Mouse (Mus musculus): Measurements from ENCODE around the gene Zfp146. TPM values are rescaled to one million over a fixed set of nuclear protein-coding genes. Genes with fewer than 3 reads are reported as not detected.

Zfp146 gene
- total and polyA plus RNA-seq, 2 experiments from 2014 or later: 10.2 to 40.6 TPM

DNA sequence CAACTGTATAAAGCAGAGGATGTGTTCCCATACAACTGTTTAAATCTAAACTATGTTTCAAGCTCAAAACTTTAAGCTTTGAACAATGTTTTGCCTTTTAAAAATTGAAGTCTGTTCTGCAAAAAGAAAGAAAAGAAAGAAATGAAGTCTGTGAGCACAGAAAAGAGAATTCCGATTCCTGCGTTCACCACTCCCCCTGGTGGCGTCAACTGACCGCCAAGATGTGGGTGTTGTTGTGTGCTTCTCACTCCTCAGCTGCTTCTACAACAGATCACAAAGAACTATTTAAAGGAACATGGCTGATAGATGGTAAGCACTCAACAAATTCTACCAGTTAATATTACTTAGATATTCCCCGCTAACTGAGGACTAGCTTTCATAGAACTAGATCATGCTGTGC lies 6.4 kb downstream of the Zfp146 start:
- no peaks in the 10 kb centered on the region for H3K27me3 ChIP-seq (ENCODE audit: insufficient read depth, low read length)
- 97% methylated on average over 5 of the region's 5 CpGs for WGBS
- no peak for ATAC-seq

DNA sequence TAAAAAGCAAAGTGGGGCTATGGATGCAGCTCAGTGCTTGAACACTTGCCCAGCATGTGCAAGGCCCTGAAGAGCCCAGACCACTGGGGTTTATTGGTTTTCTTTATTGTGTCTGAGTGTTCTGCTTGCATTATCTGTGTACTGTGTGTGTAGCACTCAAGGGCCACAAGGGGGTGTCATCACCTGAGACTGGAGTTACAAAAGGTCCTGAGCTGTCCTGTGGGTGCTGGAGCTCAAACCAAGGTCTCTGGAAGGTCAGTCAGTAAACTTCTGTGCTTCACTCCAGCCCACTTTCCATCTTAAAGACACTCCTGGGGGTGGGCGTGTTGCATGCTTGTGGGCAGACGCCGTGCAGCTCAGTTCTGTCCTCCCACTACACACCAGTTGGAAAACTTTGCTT lies 14.0 kb downstream of the Zfp146 start:
- H3K27me3 ChIP-seq (ENCODE audit: insufficient read depth, low read length): no peaks in the 10 kb centered on the region
- H3K4me3 ChIP-seq (ENCODE audit: low read length): no peak overlapping the region
- H3K36me3 ChIP-seq (ENCODE audit: insufficient read depth, low read length): peaks cover 23% of the 10 kb centered on the region
- H3K9me3 ChIP-seq (ENCODE audit: low read length): peaks cover 41% of the 10 kb centered on the region
- ATAC-seq: no peak
- H3K4me2 ChIP-seq (ENCODE audit: low read depth, low read length): no peak overlapping the region
- WGBS: 99% methylated on average over 3 of the region's 3 CpGs
- DNase-seq (ENCODE audit: low spot score): no peak
- no peak overlapping the region for H3K9ac ChIP-seq (replicated peaks; ENCODE audit: low read length)
- no peak for TF ChIP-seq CTCF (IDR thresholded peaks at IDR 0.05; ENCODE audit: low read depth)
- H3K27ac ChIP-seq: no peak overlapping the region
- no peaks in the 10 kb centered on the region for H3K4me1 ChIP-seq (ENCODE audit: insufficient read depth, low read length)

More for the DNA sequence above, 6.4 kb downstream of the Zfp146 start:
- H3K4me3 ChIP-seq (ENCODE audit: low read length): no peak overlapping the region
- peaks cover 47% of the 10 kb centered on the region for H3K36me3 ChIP-seq (ENCODE audit: insufficient read depth, low read length)
- peaks cover 14% of the 10 kb centered on the region for H3K9me3 ChIP-seq (ENCODE audit: low read length)
- TF ChIP-seq CTCF (IDR thresholded peaks at IDR 0.05; ENCODE audit: low read depth): 0 out of 2 replicates have a peak, but pooled peaks have one; percentile 16
- no peak for DNase-seq (ENCODE audit: low spot score)
- H3K4me2 ChIP-seq (ENCODE audit: low read depth, low read length): no peak overlapping the region
- no peak overlapping the region for H3K9ac ChIP-seq (replicated peaks; ENCODE audit: low read length)
- peaks cover 6% of the 10 kb centered on the region; the same call in 1 of the 2 replicates for H3K4me1 ChIP-seq (ENCODE audit: insufficient read depth, low read length)
- H3K27ac ChIP-seq: no peak overlapping the region

- WGBS: 90% methylated on average over 1 of the region's 1 CpGs
- no peak overlapping the region for H3K4me3 ChIP-seq (ENCODE audit: low read length)
- no peak overlapping the region for H3K9ac ChIP-seq (replicated peaks; ENCODE audit: low read length)
- H3K4me1 ChIP-seq (ENCODE audit: insufficient read depth, low read length): no peaks in the 10 kb centered on the region
- H3K27me3 ChIP-seq (ENCODE audit: insufficient read depth, low read length): no peaks in the 10 kb centered on the region
- H3K4me2 ChIP-seq (ENCODE audit: low read depth, low read length): no peak overlapping the region
- peaks cover 42% of the 10 kb centered on the region for H3K9me3 ChIP-seq (ENCODE audit: low read length)
- no peak for ATAC-seq
- no peak overlapping the region for H3K27ac ChIP-seq
- DNase-seq (ENCODE audit: low spot score): no peak
- TF ChIP-seq CTCF (IDR thresholded peaks at IDR 0.05; ENCODE audit: low read depth): no peak
- H3K36me3 ChIP-seq (ENCODE audit: insufficient read depth, low read length): peaks cover 11% of the 10 kb centered on the region; the same call in 1 of the 2 replicates
These were observed 15.5 kb downstream of the Zfp146 start for GRCm38 (mm10) chr7:30154040-30154439.

GRCm38 (mm10) chr7:30147011-30147410 lies 22.5 kb downstream of the Zfp146 start:
- ATAC-seq (no peak), DNase-seq (ENCODE audit: low spot score) (no peak)
- 97% methylated on average over 5 of the region's 5 CpGs for WGBS
- H3K9ac ChIP-seq (replicated peaks; ENCODE audit: low read length): no peak overlapping the region
- H3K4me1 ChIP-seq (ENCODE audit: insufficient read depth, low read length): no peaks in the 10 kb centered on the region
- no peaks in the 10 kb centered on the region; the same call in 1 of the 2 replicates for H3K36me3 ChIP-seq (ENCODE audit: insufficient read depth, low read length)
- no peak overlapping the region for H3K4me3 ChIP-seq (ENCODE audit: low read length)
- no peak overlapping the region for H3K27ac ChIP-seq
- TF ChIP-seq CTCF (IDR thresholded peaks at IDR 0.05; ENCODE audit: low read depth): no peak
- peaks cover 13% of the 10 kb centered on the region for H3K9me3 ChIP-seq (ENCODE audit: low read length)
- H3K4me2 ChIP-seq (ENCODE audit: low read depth, low read length): no peak overlapping the region
- H3K27me3 ChIP-seq (ENCODE audit: insufficient read depth, low read length): no peaks in the 10 kb centered on the region

GRCm38 (mm10) chr7:30143555-30144209 lies 25.9 kb downstream of the Zfp146 start:
- Histone ChIP-seq H3K4me3 (ENCODE audit: low read length) (peak overlapping the region; percentile 43), H3K9ac (replicated peaks; ENCODE audit: low read length) (peak overlapping the region; percentile 29), H3K4me2 (ENCODE audit: low read depth, low read length) (peak overlapping the region; percentile 67), H3K27ac (peak overlapping the region; percentile 64), H3K36me3 (ENCODE audit: insufficient read depth, low read length) (no peaks in the 10 kb centered on the region), H3K27me3 (ENCODE audit: insufficient read depth, low read length) (no peaks in the 10 kb centered on the region), H3K9me3 (ENCODE audit: low read length) (no peaks in the 10 kb centered on the region), H3K4me1 (ENCODE audit: insufficient read depth, low read length) (no peaks in the 10 kb centered on the region)
- 2% methylated on average over 35 of the region's 35 CpGs for WGBS
- peak; percentile 97 for ATAC-seq
- DNase-seq (ENCODE audit: low spot score): peak; percentile 94
- peak; percentile 22; the same call in 1 of the 2 replicates for TF ChIP-seq CTCF (IDR thresholded peaks at IDR 0.05; ENCODE audit: low read depth)

- Histone ChIP-seq H3K4me2 (ENCODE audit: low read depth, low read length) (peak overlapping the region; percentile 67), H3K27ac (peak overlapping the region; percentile 64), H3K9ac (replicated peaks; ENCODE audit: low read length) (peak overlapping the region; percentile 29), H3K36me3 (ENCODE audit: insufficient read depth, low read length) (no peaks in the 10 kb centered on the region), H3K4me1 (ENCODE audit: insufficient read depth, low read length) (no peaks in the 10 kb centered on the region), H3K4me3 (ENCODE audit: low read length) (peak overlapping the region; percentile 43), H3K9me3 (ENCODE audit: low read length) (no peaks in the 10 kb centered on the region), H3K27me3 (ENCODE audit: insufficient read depth, low read length) (no peaks in the 10 kb centered on the region)
- ATAC-seq: no peak; the same call in 1 of the 2 replicates
- 11% methylated on average over 8 of the region's 8 CpGs for WGBS
- no peak for DNase-seq (ENCODE audit: low spot score)
- TF ChIP-seq CTCF (IDR thresholded peaks at IDR 0.05; ENCODE audit: low read depth): no peak
These were observed 26.4 kb downstream of the Zfp146 start for GRCm38 (mm10) chr7:30143170-30143554.

- H3K4me1 ChIP-seq (ENCODE audit: insufficient read depth, low read length): no peaks in the 10 kb centered on the region
- no peak overlapping the region for H3K27ac ChIP-seq
- DNase-seq (ENCODE audit: low spot score): no peak
- no peaks in the 10 kb centered on the region for H3K9me3 ChIP-seq (ENCODE audit: low read length)
- ATAC-seq: no peak
- H3K4me2 ChIP-seq (ENCODE audit: low read depth, low read length): no peak overlapping the region
- H3K27me3 ChIP-seq (ENCODE audit: insufficient read depth, low read length): no peaks in the 10 kb centered on the region
- 92% methylated on average over 10 of the region's 10 CpGs for WGBS
- H3K9ac ChIP-seq (replicated peaks; ENCODE audit: low read length): no peak overlapping the region
- no peak for TF ChIP-seq CTCF (IDR thresholded peaks at IDR 0.05; ENCODE audit: low read depth)
- no peak overlapping the region for H3K4me3 ChIP-seq (ENCODE audit: low read length)
- H3K36me3 ChIP-seq (ENCODE audit: insufficient read depth, low read length): peaks cover 28% of the 10 kb centered on the region
These were observed 32.7 kb downstream of the Zfp146 start for GRCm38 (mm10) chr7:30136826-30137225.

Data from hindbrain, postnatal 0 days (tissue).